Mouse (Mus musculus) ovary, adult 18-20 months (tissue): ENCODE results near the gene Ppfia2.

Experiments
- DNase-seq: peaks from one replicate; pipeline ENCODE4 v3.0.0; 2022; ENCODE audit warnings: low spot score, mixed read lengths

Ppfia2 gene

GRCm38 (mm10) chr10:106924334-106924733, 454.2 kb downstream of the Ppfia2 start:
- DNase-seq = no peak

GRCm38 (mm10) chr10:106924798-106925197, 454.7 kb downstream of the Ppfia2 start:
- DNase-seq = no peak

DNA sequence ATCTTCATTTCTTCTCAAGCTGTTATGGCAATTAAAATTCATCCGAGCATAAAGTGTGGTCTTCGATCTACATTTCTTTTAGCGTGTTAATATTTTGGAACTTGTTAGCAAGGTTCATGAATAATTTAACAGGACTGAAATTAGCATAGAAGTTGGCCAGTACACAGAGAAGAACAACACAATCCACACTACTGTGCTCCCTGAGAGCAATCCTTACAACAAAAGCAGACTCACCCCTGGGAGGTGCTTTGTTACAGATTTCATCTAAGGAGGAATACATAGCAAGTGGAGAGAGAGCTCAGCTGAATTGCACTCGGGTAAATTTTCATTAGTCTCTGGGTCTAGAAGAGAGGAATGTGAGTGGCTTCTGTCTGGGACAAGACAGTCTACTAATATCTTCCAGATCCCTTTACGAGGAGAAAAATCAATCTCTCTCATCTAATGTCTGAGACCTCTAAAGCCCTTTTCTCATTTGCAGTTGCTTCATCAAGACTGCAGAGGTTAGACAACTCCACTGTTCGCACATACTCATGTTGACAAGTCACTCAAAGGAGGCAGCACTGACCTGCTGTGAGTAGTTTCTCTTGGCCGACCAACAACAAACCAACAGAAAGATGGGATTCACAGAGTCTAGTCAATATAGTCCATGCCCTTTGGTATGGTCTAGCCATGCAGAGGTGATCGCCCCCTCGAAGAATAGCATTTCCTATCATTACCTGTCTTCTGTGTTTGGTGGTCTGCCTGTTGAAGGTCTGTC, 458.6 kb downstream of the Ppfia2 start:
- no peak for DNase-seq

DNA sequence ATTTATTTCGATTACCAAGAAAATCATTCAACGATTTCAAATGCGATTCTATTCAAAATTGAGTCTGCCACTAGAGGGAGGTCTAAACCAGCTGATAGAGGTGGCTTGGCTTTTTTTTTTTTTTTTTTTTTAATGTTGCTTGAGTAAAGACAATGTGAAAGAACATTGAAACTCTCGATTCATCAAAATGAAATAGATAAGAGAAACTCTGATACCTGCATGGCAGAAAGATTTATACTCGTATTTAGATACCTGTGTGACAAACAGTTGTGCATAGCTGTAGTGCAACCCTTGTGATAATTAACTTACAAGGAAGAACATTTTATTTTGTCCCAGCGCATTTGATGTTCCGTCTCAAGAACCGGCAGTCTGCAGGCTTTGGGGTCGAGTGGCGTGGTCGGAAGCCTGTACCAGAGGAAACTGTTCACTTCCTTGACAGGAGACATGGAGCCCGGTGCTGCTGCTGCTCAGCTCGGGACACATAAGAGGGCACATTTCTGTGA, 462.5 kb downstream of the Ppfia2 start:
- no peak for DNase-seq

DNA sequence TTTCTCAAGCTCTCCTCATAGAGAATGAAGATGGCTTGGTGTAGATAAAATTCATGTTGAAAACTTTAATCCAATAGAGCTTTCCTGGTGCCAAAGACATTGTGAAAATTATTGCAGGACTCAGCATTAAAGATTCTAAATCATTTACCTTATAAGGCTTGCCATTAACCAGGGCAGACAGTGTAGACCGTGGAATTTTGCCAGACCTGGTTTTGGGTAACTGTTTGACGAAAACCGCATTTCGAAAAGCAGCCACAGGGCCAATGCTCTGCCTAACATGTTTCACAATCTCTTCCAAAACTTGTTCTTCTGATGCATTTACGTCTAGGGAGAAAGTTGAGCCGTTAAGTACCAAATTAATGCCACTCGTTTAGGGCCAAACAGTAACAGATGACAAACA, 466.9 kb downstream of the Ppfia2 start:
- DNase-seq = no peak

- DNase-seq = no peak
Observed at GRCm38 (mm10) chr10:106938851-106939250, 468.7 kb downstream of the Ppfia2 start.

- DNase-seq = no peak
Observed at GRCm38 (mm10) chr10:106939441-106939840, 469.3 kb downstream of the Ppfia2 start.

DNA sequence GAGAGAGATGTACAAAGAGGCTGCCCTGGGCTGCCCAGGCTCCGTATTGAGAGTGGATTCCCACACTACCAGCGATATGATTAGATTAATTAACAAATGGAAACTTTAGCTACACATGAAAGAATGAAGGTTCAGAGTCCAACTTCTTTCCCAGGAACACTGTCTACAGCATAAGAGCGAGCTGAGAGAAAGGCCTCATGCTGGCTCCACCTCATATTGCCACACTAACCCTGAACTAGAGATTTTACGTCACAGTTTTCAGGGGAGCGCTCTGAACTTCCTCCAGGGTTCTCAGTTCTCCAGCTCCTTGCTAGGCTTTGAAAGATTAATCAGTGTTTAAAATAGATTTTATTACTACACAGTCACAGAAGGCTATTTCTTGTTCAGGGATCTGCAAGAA, 471.2 kb downstream of the Ppfia2 start:
- no peak for DNase-seq

- DNase-seq = no peak
Observed at GRCm38 (mm10) chr10:106959026-106959425, 488.9 kb downstream of the Ppfia2 start.

DNA sequence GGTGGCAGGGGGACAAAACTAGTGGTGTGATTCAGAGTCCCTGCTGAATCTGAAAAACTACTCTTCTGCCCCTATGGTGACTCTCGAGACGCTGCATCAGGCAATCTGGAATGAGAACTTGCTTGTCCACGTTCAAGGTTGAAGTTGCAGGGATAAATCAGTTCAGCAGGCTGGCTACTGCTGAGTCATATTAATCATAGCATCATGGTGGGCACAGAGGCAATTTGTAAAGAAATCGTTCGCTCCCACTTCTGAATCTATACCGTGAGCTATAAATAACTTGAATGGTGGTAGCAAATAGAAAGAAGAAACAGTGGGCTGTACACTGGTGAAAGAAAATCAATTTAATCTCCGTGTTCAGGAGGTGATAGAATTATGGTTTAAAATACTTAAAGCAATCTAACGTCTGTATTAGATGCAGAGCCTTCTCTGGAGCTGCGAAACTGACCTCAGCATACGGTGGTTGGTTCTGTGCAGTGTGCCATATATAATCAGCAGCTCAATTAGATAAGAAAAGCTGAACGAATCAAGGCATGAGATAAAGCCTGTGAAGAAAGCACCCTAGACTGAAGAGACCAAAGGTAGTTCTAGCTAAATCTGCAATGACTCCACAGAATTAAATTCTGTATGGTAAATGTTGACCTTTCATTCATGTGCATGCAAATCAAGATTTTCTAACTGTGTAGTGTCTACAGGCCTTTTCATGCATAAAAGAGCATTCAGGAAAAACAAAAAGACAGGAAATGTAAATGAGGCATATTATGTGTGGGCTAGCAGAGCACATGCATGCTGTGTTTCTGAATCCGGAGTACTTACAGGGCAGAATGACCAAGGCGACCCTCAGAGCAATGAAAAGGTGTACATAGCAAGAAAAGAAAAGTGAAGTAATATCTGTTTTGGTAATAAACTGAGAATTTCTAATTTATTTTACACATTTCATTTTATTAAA, 505.3 kb downstream of the Ppfia2 start:
- DNase-seq = no peak
